Mouse (Mus musculus) forebrain, embryonic 16.5 days (tissue): Measurements from ENCODE around the gene Magea3. TPM values are rescaled to one million over a fixed set of nuclear protein-coding genes. Genes with fewer than 3 reads are reported as not detected.
"Not testable (repeated sequence)": the region's sequence is repeated elsewhere in the genome, so short reads cannot be mapped to it uniquely, and the experiment has no call there.

Experiments used
- ATAC-seq: fragments of 200-750 bp; cut with Nextera tagmentation; 2 replicates; pipeline ENCODE4 v1.8.0; 2017; ENCODE audit warnings: mild to moderate bottlenecking, moderate library complexity
- H3K27ac ChIP-seq: fragments of 300-500 bp; sonication (generic); 2 replicates; pipeline ENCODE4 v1.5.1; 2014; ENCODE audit warnings: low read length, control low read depth
- H3K27me3 ChIP-seq: fragments of 300-500 bp; sonication (generic); replicated peaks from 2 replicates; pipeline ENCODE4 v1.6.1; 2014; ENCODE audit warnings: low read length; ENCODE audit not compliant: control insufficient read depth, insufficient read depth
- H3K36me3 ChIP-seq: fragments of 300-500 bp; sonication (generic); 2 replicates; pipeline ENCODE4 v1.6.1; 2014; ENCODE audit not compliant: control insufficient read depth, insufficient read depth
- H3K4me1 ChIP-seq: fragments of 300-500 bp; sonication (generic); replicated peaks from 2 replicates; pipeline ENCODE4 v1.6.1; 2014; ENCODE audit warnings: low read length; ENCODE audit not compliant: control insufficient read depth, insufficient read depth
- H3K4me2 ChIP-seq: fragments of 300-500 bp; sonication (generic); 2 replicates; pipeline ENCODE4 v1.6.1; 2014; ENCODE audit warnings: mild to moderate bottlenecking, low read length, control low read depth
- H3K4me3 ChIP-seq: fragments of 300-500 bp; sonication (generic); replicated peaks from 2 replicates; pipeline ENCODE4 v1.5.1; 2014; ENCODE audit warnings: mild to moderate bottlenecking, low read length, control low read depth
- H3K9ac ChIP-seq: fragments of 300-500 bp; sonication (generic); replicated peaks from 2 replicates; pipeline ENCODE4 v1.6.1; 2014; ENCODE audit warnings: low read depth, low read length, control low read depth
- H3K9me3 ChIP-seq: fragments of 300-500 bp; sonication (generic); 2 replicates; pipeline ENCODE4 v1.6.1; 2016; ENCODE audit warnings: low read length; ENCODE audit not compliant: control insufficient read depth
- WGBS: fragments of 180-500 bp; shearing (Covaris S2); extraction: QIAGEN DNeasy Blood & Tissue Kit; methylation state at CpG from one replicate; pipeline ENCODE4 v1.1.7; 2014; 5-methylcytosine and 5-hydroxymethylcytosine counted together
- polyA plus RNA-seq: library from polyadenylated mRNA; unstranded; fragments of >200 nt; fragmentation: Nextera tagmentation; extraction: Ambion mirVana; gene quantifications from 2 replicates; pipeline ENCODE4 v1.2.1, GENCODE M21; 2015

Magea3 gene
- not detected in 2 replicates for polyA plus RNA-seq

DNA sequence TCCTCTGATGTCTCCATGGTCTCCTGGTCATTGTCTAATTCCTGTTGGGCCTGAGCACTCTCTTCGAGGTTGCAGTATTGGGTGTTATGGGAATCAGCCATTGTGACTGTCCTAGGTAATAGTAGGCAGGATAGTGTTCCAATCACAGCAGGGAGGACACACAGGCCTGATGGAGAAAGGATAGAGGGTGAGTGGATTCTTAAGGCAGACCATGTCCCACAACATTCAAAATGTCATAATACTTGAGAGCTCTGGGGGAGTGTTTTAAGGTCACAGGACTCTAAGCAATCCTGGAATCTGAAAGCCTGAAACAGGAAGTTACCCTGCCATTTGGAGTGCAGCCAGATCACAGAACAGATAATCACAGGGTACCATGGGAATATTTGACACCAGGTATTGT lies at the start of gene Magea3:
Magea3 (minus strand) TSS at position 101 of the 400 bp plus-strand sequence.
- not testable (repeated sequence) for H3K36me3 ChIP-seq, ATAC-seq, H3K9ac ChIP-seq, H3K4me1 ChIP-seq, H3K9me3 ChIP-seq, H3K27me3 ChIP-seq, H3K4me3 ChIP-seq, H3K27ac ChIP-seq, H3K4me2 ChIP-seq
- 56% methylated on average over 1 of the region's 1 CpGs for WGBS

DNA sequence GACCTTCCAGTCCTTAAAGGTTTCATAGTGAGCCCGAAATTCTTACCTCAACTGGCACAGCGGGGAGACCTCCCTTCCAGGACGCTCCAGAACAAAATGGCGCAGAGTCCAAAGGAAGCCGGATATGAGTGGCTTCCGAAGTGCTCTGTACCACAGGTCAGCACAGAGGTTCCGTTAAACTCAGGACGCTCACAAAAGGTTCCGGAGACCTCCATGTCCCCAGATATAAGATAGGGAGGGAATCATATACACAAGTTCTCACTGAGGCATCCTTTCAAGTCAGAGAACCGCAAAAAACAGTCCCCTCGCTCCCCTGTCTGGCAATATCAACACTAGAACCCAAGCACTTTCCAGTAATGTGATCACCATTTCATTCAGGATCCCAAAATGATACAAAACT lies 46.4 kb upstream of the Magea3 start, which contains the start of gene Magea8:
Magea8 (minus strand) TSS at position 101 of the 400 bp plus-strand sequence.
- not testable (repeated sequence) for H3K4me1 ChIP-seq, H3K9ac ChIP-seq, ATAC-seq, H3K27me3 ChIP-seq, H3K36me3 ChIP-seq, H3K27ac ChIP-seq, H3K4me2 ChIP-seq, H3K4me3 ChIP-seq, H3K9me3 ChIP-seq
- 94% methylated on average over 10 of the region's 11 CpGs for WGBS

- H3K4me2 ChIP-seq, H3K27me3 ChIP-seq, H3K36me3 ChIP-seq, H3K4me3 ChIP-seq, ATAC-seq, H3K9me3 ChIP-seq, H3K9ac ChIP-seq, H3K4me1 ChIP-seq, H3K27ac ChIP-seq: not testable (repeated sequence)
- 52% methylated on average over 1 of the region's 1 CpGs for WGBS
Observed at GRCm38 (mm10) chrX:154935887-154936286, 13.4 kb downstream of the Magea3 start, which contains the start of gene Magea6. Gene Magea6, minus strand, starts transcription at chrX:154935987.

Other genes with a start within 250 kb of the Magea3 start
- gene Cldn34b1, start 59.2 kb downstream of the Magea3 start, polyA plus RNA-seq = not detected in 2 replicates
- not detected in 2 replicates for gene Magea6, start 13.5 kb downstream of the Magea3 start, polyA plus RNA-seq
- gene Magea8, start 46.3 kb upstream of the Magea3 start, polyA plus RNA-seq = not detected in 2 replicates
- not detected in 2 replicates for gene Magea5, start 113.6 kb upstream of the Magea3 start, polyA plus RNA-seq
- gene Magea1, start 140.3 kb upstream of the Magea3 start, polyA plus RNA-seq = not detected in 2 replicates
- not detected in 2 replicates for gene Magea2, start 144.2 kb upstream of the Magea3 start, polyA plus RNA-seq
- gene Cldn34b2, start 178.9 kb upstream of the Magea3 start, polyA plus RNA-seq = not detected in 2 replicates